Mouse (Mus musculus): Measurements from ENCODE around the gene Pmpcb.
A peak's percentile ranks its signal among the peaks of the same experiment; 100 is the strongest.
"Not testable (repeated sequence)": the region's sequence is repeated elsewhere in the genome, so short reads cannot be mapped to it uniquely, and the experiment has no call there.

The Pmpcb gene

DNA sequence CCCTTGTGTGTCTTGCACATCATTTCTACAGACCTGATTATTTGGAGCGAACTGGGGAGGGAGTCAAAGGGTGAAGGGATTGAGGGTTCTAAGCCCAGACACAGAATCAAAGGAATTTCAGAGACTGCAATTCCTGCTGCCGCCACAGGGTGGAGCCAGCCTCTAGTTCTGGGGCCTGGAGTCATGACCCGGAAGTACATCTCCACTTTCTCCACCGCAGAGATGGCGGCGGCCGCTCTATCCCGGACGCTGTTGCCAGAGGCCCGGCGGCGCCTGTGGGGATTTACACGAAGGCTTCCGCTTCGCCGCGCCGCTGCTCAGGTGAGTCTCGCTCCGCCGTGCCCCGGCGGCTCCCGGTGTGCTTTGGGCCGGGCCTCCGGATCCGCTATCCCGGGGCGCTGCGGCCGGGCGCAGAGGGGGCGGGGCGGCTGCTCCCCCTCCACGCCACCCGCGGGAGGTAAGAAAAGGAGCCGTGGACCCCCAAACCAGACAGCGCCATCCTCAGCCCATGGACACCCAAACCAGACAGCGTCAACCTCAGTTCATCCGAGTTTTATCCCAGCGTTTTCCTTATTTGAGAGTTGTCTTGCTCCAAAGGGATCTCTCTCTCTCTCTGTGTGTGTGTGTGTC lies at the start of gene Pmpcb:
Pmpcb (plus strand) TSS at position 186 of the 630 bp plus-strand sequence.
- DNase-seq = peak; percentile 94

DNA sequence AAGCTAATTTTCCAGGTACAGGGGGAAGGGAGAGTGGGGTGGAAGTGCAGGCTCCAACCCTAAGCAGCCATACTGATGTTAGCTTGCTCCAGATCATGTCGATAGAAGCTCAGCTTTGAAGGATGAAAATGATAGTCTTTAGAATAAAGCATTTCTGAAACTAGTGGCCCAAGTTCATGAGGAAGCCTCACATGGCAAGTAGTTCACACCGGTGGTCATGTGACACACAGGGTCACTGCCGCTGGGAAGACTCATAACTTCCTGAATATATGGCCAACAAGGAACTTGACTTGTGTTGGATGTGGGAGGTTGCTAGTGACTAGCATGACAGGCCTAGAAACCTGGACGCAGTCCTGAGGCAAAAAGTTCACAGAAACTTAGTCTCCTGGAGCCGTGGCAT lies 44.7 kb upstream of the Pmpcb start:
- DNase-seq = no peak

DNA sequence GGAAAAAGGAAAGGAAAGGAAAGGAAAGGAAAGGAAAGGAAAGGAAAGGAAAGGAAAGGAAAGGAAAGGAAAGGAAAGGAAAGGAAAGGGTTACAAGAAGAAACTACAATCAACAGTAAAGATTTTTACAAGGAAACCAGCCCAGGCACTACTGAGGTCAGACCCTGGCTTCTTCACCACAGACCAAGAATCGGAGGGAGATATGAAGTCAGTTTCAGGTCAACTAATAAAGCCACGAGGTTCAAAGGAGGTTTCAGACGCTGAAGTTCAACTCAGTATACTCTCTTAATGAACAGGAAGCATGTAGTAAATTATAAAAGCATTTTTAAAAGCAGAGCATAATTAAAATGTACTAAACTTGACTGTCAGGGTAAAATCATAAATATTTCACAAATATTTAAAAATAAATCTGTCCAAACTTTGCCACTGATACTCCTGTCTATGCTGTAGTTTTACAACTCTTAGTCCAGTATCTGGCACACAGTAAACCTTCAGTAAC lies 43.5 kb upstream of the Pmpcb start:
- DNase-seq = no peak

DNA sequence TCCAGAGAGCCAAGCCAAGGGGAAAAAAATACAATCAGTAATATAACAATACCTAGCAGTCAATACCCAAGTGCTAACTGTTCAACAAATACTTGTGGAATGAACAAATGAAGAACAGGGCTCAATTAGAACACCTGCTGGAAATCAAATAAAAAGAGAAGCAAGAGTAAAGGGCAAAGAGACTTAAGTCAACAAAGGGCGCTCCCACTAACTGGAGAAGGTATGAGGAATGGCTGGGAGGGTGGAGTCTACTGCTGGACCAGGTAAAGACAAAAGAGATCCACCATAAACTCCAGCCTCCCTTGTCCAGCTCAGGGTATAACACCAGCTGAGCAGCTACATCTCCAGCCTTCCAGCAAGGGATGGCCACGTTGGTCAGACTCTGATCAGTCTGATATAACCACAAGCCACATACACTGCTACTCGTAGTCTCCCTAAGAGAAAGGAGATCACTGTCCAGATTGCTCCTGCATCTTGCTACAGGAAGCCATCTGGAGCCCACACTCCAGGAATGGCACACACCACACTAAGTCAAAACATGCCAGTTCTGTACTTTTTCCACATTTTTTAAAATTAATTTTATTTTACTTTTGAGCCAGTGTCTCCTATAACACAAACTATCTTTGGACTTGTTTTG lies 42.0 kb upstream of the Pmpcb start:
- no peak for DNase-seq

DNA sequence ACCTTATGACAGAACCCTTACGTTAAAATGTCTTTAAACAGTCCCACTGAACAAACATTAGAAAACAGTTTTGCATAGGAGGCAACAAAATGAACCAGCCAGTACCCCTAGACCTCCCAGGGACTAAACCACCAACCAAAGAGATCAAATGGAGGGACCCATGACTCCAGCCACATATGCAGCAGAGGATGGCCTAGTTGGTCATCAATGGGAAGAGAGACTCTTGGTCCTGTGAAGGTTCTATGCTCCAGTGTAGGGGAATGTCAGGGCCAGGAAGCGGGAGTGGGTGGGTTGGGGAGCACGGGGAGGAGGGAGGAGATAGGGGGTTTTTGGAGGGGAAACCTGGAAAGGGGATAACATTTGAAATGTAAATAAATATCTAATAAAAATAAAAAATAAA lies 37.4 kb upstream of the Pmpcb start:
- not testable (repeated sequence) for DNase-seq

DNA sequence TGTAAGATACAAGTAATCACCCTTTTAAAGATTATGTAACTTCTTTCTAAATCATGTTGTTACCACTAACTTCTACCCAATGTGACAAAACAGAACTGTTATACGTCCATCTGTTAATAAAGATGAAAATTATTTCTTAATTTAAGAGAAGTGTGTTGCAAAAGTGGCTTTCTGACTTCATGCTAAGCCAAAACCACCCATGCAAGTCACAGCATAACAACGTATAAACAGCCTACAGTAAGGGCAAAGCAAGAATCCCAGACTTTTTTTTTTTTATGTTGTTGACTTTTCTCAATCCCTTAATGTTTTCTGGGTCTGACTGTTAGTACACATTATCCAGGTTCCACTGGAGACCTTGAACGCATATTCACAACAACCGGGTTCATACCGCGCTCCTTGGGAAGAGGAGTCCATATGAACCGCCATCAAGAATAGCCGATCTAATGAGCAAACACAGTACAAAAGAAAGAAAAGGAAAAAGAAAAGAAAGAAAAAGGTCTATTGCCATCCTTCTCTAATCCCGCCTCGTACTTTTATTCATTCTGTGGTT lies 36.6 kb upstream of the Pmpcb start:
- peak; percentile 38 for DNase-seq

DNA sequence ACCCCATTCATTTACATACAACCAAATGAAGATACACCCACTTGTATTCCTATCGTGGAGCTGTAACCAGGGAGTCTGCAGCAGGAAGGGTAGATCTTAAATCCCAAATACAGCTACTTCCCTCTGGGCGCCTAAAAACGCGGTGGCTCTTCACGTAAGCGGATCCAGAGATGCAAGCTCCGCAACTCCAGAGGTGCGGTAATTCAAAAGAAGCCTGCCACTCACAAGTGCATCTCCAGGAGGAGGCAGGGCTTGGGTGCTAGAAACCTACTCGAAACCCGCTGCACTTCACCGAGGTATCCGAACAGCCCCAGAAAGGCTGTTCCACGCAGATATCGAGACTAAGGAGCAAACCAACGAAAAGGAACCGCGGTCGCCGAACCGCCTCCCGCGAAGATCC lies 36.0 kb upstream of the Pmpcb start:
- DNase-seq = no peak

DNA sequence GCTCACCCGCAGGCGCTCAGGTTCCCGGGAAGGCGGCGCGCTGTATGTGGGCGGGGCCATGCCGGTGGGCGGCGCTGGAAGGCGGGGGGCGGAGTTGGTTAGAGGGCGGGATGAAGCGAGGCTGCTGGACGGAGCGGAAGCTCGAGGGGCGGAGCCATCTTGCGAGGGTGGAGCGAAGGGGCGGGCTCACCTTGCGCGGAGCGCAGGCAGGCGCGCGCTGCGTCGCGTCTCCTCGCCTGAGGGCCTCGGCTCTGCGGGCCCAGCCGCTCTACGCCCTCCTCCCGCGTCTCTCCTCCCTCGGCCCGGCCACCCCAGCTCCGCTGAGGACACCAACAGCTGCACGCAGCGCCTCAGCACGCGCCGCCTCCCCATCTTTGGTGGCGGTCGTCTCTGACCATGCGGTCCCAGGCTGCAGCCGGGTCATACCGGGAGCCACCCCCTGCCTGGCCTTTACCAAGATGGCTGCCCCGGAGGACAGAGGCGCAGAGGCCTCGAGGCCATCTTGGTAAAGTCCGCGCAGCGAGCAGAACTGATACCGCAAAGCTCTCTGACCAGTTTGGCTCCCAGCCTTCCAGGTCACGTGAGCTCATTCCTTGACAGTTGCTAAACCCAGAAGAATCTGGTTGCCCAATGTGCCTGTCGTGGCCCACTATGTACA lies 35.5 kb upstream of the Pmpcb start, which contains the start of gene Napepld:
Napepld (minus strand) TSS at position 46 of the 658 bp plus-strand sequence.
- peak; percentile 99 for DNase-seq

DNA sequence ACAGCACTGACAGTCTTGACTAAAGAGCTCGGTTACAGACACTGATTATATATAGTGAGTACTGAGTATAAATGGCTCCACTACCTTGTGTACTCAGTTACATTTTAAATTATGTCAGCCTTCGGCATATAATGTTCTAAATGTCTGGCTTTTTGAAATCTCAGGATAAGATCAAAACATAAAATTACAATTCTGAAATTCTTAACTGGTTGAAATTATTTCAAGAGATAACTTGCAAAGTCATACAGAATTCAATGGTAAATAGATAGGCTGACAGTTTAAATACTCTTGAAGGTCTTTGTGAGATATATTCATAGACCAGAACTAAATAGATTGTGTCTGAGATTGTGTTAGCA lies 35.0 kb upstream of the Pmpcb start:
- no peak for DNase-seq

DNA sequence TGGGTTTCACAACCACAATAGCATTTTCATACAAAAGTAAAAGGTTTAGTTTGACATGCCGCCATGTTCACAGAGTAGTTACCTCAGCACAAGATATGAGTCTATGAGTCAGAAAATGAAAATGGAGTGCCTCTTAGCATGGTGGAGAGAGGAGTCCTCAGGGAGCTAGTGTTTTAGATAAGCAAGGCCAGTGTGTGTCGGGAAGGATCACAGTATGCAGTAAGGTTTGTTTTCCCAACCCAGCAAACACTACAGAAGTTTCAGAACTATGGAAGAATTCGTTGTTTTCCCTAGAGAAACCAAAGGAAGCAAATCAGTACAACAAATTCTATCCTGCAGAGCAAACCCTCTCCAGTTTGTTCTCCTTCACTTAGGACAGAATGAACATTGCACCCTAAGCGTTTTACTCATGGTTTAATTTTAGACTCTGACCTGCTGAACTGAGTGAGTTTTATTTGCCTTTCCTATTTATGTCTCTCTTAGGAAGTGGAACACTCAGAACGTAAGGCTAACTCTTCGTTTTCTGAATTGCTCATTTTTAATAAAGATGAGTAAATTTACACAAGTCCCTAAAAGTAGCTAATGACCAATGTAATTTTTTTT lies 34.0 kb upstream of the Pmpcb start:
- DNase-seq = no peak

DNA sequence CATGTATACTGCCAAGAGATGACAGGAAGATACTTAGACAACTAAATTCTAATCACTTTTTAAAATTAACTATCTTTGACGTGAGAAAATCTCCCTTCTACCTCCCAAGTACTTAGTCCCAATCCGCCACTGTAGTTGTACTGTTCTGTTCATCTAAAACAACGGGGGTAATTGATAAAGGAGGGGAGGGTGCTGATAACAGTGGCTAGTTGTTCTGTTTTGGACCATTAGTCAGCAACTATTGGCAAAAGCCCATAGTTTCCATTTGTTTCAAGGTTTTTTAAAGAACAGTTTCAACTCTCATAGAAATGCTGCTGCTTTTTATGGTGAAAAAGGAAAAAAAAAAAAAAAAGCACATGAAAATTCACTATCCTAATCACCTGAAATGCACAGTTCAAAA lies 33.2 kb upstream of the Pmpcb start:
- no peak for DNase-seq

DNA sequence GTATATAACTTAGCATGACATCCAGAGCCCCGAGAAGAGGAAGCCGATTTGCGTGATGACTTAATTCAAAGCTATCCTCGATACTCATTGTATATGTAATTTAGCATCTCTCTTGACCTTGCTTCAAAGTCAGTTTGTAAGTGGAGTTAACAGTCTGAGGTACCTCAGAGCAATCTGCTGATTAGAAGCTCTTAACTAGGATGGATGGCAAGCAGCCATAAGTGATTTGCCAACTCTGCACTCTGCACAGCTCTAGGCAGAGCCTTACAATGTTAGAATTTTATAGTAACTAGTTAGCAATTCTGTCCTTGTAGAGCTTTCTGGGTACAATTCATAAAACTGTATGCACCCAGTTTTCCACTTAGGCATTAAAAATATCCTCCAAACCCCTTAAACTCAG lies 30.4 kb upstream of the Pmpcb start:
- DNase-seq = no peak

DNA sequence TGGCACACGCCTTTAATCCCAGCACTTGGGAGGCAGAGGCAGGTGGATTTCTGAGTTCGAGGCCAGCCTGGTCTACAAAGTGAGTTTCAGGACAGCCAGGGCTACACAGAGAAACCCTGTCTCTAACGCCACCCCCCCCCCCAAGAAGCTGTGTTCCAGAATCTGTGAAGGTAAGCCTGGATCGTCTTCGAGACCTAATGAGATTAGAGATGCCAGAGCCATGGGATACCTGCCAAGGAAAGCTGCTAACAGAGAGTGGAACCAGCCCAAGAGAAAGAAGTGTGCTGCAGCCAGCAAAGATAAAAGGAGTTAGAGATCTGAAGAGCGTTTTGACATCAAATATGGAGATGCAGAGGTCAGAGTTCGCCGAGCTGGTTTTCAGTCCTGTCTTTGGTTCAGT lies 28.9 kb upstream of the Pmpcb start:
- DNase-seq = not testable (repeated sequence)

DNA sequence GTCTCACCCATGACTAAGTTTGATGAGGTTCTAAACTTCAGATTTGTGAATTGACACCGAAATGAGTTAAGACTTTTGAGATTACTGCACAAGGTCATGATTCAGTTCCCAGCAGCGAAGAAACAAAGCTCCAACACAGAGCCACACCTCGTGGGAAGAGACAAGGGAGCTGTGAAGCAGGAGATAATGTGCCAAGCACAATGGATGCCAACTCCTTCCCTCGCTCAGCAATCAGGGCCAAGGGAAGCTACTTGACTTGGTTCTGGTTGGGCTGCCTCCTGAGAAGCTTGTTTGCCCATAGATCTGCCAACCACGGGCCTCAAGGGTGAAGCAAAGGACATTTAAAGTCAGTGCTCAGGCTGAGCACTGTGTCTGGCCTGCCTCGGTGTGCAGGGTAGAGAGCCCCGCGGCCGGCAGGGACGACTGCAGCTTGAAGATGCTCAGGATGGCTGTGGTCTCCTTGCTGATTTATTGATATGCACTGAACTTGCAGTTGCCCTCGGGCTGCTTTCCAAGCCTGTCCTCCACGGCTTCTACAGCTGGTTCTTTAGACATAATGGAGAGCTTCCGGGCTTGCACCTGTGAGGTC lies 24.7 kb upstream of the Pmpcb start:
- DNase-seq = no peak

DNA sequence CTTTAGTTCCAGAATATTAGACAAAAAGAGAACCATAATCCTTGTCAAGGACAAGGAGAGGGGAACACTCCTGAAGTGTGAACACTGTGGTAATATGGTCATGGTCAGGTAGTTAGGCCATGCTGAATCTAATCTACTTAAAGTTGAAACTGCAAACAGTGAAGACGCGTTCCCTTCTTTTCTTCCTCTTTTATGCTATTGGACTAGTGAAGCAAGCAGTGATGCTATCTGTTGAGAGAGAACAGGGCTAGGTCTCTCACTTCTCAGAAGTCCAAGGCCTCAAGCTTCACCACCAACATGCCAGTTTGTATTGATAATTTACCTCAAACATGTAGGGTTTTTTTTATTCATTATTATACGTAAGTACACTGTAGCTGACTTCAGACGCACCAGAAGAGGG lies 22.5 kb upstream of the Pmpcb start:
- no peak for DNase-seq

DNA sequence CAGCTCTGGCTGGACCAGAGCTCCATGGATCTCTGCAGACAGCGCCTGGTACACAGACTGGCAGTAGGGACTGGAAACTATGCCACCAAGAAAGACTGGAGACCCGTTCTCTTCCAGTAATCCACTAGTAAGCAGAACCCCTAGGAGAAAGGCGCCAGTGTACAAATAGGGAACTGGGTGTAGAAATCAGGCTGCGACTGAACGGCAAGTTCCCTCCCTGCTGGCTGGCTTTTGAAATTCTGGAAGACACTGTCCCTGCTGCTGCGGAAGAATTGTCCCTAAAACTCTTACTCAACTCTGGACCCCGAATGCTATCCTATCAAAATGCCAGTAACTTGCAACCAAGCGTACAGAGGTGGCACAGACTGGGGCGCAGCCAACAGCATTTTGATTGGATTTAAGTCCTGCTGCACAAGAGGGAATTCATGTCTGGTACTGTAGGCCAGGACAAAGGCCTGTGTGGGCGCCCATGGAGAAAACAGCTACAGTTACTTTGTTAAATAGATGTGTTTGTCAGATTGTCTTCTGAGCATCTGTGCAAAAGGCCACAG lies 19.7 kb upstream of the Pmpcb start:
- no peak for DNase-seq

DNA sequence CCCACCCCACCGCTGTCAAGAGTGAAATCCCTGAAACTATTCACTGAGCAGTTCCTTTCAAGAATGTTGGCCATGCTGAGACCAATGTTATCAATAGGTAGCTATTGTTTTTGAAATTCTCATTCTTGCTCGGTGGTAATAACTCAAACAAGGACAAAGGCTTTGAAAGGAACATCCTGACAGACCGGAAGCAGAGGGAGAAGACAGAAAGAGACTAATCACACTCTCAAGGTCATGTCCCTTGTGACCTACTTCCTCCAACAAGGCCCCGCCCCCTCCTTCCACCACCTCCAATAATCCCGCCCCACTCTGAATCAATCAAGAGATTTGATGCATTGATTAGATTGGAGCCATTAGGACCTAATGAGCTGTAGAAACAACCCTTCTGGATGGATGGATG lies 18.4 kb upstream of the Pmpcb start:
- no peak for DNase-seq

DNA sequence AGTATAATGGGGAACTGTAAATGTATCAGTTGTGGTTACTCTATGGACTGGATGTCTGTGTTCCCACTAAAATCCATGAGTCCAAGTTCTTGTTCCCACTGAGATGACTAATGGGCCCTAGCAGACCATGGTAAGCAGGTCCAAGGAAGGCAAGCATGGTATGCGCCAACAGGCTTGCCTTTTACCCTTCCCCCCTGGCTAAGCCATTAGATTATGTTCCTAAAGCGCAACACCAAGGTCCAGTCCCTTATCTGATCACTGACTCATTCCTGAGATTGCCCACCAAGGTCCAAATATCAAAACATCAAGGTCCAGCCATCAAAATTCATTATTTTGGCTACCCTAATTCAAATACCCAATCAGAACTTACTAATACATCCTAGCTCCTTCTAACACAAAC lies 17.7 kb upstream of the Pmpcb start:
- DNase-seq = no peak

DNA sequence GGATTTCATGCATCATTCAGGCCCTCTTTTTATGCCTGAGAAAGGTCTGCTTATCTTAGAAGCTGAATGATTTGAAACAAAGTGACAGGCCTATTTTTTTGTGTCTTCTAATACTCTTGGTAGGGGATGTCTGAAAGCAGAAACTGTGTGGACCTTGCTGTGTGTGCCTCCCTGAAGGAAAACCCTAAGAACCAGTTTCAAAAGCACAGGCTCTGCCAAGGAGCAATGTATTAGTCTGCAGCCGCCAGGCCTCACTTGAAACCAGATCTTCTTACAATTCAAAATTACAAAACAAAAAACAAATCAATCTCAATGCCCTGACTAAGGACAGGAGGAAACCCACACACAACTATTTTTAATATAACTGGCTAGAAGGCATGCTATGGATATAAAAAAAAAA lies 12.5 kb upstream of the Pmpcb start:
- DNase-seq = no peak

DNA sequence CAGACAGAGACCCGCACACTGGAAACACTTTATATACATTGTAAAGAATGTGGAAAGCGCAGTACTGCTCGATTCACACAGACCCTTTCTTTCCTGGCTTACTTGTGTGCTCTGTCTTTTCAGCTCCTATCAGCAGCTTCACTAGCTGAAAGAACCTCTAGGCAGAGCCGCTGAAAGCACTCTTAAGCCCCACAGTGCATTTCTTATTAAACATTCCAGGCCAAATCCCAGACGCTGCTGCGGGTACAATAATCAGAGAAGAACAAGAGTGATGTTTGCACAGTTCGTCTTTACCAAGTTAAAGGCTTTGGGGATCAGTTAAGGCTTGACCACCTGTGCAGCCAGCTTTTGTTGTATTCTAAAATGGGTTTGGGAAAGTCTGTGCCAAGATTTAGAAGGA lies 12.1 kb upstream of the Pmpcb start:
- no peak for DNase-seq

DNA sequence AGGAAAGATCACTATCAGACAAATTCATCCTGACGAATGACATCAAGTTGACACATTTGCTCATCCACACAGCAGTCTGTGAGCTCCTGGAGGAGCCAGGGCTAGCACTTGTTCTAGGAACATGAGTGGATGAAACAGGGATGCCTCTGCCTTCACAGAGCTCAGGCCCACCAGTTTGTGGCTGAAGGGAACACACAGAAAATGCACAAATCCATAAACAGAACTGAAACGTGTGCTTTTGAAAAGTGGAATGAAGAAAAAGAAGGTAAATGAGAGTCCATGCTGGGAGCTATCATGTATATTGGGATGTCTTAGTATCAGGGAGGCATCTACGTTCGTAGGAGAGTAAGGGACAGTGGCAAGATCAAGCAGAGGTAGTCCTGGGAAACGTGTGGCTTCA lies 7.8 kb upstream of the Pmpcb start:
- DNase-seq = no peak

DNA sequence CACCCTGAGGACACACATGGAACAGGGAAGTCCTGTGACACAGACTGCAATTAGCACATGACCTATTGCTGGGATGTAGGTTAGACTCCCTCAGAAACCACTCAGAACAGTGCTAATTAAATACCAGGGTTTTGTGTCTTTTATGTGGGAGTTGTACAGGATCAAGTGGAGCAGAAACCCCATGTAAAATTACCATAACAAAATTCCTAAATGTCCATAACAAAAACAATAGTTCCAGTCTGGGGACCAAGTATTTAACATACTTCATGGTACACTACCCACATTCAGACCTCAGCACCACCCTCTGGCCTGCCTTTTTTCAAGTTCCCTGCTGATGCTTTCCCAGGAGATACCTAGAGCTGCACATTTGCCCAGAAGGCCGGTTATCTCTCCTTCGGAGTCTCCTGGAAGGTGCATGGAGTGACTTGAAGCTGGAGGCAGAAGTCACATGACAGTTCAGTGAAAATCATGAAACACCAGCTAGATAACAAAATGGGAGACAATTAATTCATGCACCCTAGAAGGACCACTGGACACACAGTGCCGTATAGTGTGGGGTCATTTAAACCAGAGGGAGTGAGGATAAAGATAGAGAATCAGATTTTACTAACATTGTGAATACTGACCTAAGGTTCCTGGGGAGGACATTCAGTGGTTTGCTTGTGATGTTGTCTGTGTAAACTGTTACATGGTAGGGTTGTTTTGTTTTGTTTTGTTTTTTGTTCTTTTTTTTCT lies 4.6 kb upstream of the Pmpcb start:
- DNase-seq = no peak
